Mouse (Mus musculus): ENCODE results near the gene Mlkl.

DNA sequence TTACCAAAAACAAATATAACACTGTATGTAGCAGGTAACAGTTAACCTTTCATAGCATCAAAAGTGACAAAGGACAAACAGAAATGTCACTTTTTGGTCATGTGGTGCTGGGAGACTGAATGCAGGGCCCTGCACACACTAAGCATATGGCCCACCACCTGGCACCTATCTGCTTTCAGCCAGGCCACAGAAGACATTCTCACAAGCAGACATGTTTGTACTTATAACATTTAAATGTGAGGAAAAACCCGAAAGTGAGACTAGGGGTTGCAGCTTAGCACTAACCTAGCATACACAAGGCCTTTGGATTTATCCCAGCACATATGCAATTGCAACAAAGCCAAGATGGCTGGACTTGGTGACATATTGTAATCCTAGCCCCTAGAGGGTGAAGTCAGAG, 40.0 kb downstream of the Mlkl start:
- TF ChIP-seq MAX (IDR thresholded peaks at IDR 0.05; ENCODE audit: low read length) (no peak), POLR2A (IDR thresholded peaks at IDR 0.05; ENCODE audit: low read depth, low read length) (no peak), BHLHE40 (IDR thresholded peaks at IDR 0.05; ENCODE audit: low read depth, low read length) (no peak), CHD1 (IDR thresholded peaks at IDR 0.05; ENCODE audit: low read depth, low read length) (no peak), MYC (IDR thresholded peaks at IDR 0.05; ENCODE audit: low read depth, low read length) (no peak), ZNF384 (IDR thresholded peaks at IDR 0.05; ENCODE audit: low read depth, low read length) (no peak)

Data from CH12.LX (cell line).